Mouse (Mus musculus) hematopoietic stem cell, adult 5-6 weeks (primary cell): ENCODE results near the gene Ppip5k1. TPM values are rescaled to one million over a fixed set of nuclear protein-coding genes. Genes with fewer than 3 reads are reported as not detected.
"Not testable (repeated sequence)": the region's sequence is repeated elsewhere in the genome, so short reads cannot be mapped to it uniquely, and the experiment has no call there.

ENCODE experiments used
- ATAC-seq, 2 experiments: fragments of 125-278 bp in 1 of 2; replicated peaks in 1 of 2; 2 replicates each; pipeline ENCODE4 v1.8.0; 2016 to 2017; ENCODE audit warnings: inconsistent platforms in 2 of 2, mild to moderate bottlenecking in 2 of 2, moderate number of reproducible peaks in 2 of 2, low read depth in 1 of 2, moderate TSS enrichment in 1 of 2; ENCODE audit not compliant: low FRiP score in 2 of 2, poor library complexity in 2 of 2, severe bottlenecking in 2 of 2, insufficient read depth in 1 of 2, low TSS enrichment in 1 of 2
- total RNA-seq: library from RNA; stranded (forward); fragments of 172-1452, 232-1000 nt; gene quantifications from 2 replicates; pipeline ENCODE4 v1.2.3, GENCODE M21; 2017

The Ppip5k1 gene
- total RNA-seq = 9.3 and 16.5 TPM in 2 replicates

DNA sequence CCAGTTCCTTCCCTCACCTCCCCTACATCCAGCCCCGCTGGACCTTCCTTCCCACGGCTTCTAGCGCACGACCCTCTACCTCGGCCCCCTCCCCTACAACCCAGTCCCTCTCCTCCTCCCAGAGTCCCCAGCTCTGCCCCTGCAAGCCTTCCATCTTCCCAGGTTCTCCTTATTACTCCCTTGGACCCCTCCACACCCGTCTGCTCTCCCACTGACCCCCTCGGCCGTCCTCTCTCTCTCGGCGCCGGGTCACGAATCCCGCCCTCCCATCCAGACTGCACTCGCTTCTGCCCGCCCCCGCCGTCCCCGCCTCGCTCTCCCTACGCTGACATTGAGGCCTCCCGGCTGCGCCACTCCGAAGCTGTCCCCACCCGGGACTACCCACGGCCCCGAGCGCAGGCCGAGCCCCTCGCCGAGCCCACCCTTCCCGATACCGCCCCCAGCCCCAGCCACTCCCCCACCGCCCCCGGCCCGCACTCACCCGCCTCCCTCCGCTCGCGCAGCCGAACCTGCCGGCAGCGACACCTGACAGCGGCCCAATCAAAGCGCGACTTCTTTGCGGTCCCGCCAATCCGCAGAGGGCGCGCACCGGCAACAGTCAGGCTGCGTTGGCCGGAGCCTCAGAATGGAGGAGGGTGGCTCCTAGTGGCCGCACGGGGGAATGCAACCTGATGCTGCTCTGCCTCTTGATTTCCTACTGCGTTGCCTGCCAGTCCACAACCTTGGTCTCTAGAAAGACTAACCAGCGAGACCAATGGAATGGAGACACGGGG is at the start of gene Ppip5k1:
Ppip5k1 (minus strand) TSS at position 577 of the 773 bp plus-strand sequence.
- peak; percentile 97 to 99 for ATAC-seq

DNA sequence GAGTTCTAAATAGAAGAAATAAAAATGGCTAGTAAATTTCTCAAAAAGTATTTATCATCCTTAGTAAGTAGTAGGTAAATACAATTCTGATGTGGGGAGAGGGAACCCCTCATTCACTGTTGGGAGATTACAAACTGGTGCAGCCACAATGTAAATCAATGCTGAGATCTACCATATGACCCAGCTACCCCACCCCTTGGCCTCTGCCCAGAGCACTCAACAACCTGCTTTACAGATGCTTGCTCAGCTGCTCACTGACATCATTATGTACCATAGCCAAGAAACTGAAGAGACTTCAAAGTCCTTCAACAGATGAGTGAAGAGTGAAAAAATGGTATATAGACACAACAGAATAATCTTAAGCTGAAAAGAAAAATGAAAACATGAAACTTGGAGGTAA is 48.1 kb upstream of the Ppip5k1 start:
- ATAC-seq = no peak

GRCm38 (mm10) chr2:121396624-121397023 is 41.4 kb upstream of the Ppip5k1 start:
- peak; percentile 27 to 77; a peak in 2 of 4 replicates for ATAC-seq

GRCm38 (mm10) chr2:121386961-121387575 is 31.9 kb upstream of the Ppip5k1 start, which contains the start of gene Strc:
Gene Strc, minus strand, starts transcription at chr2:121387168.
- ATAC-seq = not testable (repeated sequence)

- ATAC-seq = no peak
Observed at GRCm38 (mm10) chr2:121374766-121375165, 19.6 kb upstream of the Ppip5k1 start.

- no peak for ATAC-seq
Observed at GRCm38 (mm10) chr2:121372266-121372665, 17.1 kb upstream of the Ppip5k1 start.

GRCm38 (mm10) chr2:121370921-121371320 is 15.7 kb upstream of the Ppip5k1 start:
- ATAC-seq = no peak

DNA sequence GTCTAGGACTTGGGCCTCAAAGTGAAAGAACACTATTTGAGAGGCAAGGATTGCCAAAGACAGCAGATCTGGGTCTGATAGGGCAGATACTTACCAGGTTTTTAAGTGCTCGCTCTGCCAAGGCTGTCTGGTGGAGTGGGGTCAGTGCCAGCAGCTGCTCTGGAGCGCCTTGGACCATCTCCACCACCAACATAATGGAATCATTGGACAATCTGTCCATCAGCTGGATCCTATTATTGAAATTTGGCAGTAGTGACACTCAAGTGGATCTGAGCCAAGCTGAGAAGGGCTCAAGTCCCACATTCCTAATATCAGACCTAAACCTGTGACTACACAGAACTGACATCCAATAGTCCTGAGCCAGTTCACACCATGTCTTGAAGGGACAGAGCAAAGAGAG is 13.6 kb upstream of the Ppip5k1 start:
- no peak for ATAC-seq

DNA sequence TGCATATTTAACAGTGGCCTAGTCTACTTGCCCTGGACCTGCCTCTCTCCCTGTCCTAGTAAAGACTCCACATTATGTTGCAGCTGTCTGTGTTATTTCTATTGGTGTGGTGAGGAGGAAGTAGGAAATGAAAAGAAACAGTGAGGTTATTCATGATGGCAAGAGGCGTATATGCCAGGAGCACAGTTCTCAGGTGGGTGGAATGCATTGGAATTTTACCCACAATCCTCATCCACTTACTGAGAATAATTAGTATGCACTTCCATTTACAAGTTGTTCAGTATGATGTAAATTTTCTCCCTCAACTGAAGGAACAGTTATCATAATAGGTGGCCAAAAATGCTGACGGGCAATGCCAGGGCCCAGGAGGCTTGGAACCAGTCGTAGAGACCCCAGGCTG is 8.5 kb upstream of the Ppip5k1 start:
- no peak for ATAC-seq

- no peak for ATAC-seq
Observed at GRCm38 (mm10) chr2:121359461-121359860, 4.3 kb upstream of the Ppip5k1 start.

DNA sequence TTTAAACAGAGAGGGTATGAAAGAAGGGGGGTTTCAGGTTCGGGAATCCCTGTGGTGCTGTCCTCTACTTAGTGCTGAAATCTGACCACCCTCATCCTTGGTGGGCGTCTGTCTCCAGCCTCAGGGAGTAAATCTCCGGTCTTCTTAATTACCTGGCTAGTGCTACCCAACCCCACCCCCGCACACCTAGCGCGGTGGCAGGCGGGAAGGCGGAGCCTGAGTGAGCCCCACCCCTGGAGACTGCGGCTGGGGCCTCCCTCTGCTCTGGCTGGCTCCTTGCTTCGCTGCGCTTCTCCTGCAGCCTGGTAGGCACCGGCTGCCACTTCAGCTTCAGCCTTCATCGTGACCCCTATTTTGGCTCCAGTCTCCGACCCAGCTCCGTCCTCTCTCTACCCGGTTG is 3.2 kb upstream of the Ppip5k1 start:
- ATAC-seq = no peak

DNA sequence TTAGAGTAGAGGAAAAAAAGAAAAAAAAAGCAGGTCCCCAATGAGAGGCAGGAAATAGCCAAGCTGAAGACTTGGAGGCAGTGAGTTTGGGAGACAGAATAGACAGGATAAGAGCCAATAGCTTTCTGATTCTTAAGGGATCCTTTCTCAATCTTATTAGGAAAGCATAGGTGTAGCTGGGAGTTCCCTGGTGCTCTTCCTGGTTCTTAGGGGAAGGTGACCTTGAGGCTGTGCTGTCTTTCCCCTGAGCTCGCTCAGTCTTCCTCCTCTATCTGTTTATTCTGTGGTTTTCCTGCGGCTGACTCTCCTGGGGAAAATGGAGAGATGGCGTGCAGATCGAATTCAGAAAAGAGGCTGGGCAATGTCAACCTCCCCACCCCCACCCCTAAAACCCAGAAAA is 2.8 kb upstream of the Ppip5k1 start:
- ATAC-seq = no peak

GRCm38 (mm10) chr2:121357494-121357893 is 2.3 kb upstream of the Ppip5k1 start, which contains the start of gene Ckmt1:
Gene Ckmt1, plus strand, starts transcription at chr2:121357714.
- ATAC-seq = no peak

DNA sequence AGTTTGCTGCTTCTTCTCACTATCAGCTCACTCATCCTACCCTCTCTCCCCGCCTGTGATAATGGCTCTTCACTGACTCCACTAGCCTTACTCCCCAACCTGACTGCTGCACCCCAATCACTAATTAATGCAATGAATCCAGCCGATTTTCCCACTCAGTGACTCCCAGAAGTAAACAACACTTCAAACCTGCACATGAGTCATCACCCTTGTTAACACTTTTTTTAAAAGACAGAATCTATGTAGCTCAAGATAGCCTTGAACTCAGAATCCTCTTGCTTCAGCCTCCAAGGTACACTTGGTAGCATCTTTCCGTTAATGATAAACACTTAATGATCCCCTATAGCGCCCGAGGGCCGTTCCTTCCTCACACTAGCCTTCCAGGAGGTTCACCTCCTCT is 818 bp downstream of the Ppip5k1 start:
- ATAC-seq = no peak

DNA sequence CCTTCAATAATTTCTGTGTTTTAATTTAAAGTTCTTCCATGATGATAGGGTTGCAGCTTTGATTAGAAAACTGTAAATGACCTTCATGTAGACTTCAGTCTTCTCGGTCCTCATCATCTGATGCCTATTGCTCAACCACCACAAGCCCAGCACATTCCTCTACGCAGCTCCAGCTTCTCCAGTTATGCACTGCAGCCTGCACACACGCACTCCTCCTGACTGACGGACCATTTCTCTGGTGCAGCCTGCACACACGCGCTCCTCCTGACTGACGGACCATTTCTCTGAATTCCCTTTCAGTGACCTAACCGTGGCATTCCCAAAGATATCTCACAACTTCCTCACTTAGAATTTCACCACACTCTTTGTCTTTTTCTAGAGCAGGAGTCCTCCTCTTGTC is 2.0 kb downstream of the Ppip5k1 start:
- no peak for ATAC-seq

- ATAC-seq = no peak
Observed at GRCm38 (mm10) chr2:121339057-121339456, 16.1 kb downstream of the Ppip5k1 start.

GRCm38 (mm10) chr2:121329492-121329891 is 25.7 kb downstream of the Ppip5k1 start:
- no peak for ATAC-seq

GRCm38 (mm10) chr2:121323693-121324470 is 31.3 kb downstream of the Ppip5k1 start:
- ATAC-seq = no peak
